Mouse (Mus musculus): ENCODE results near the gene Fxyd3. TPM values are rescaled to one million over a fixed set of nuclear protein-coding genes. Genes with fewer than 3 reads are reported as not detected.

The Fxyd3 gene
- polyA plus RNA-seq, 1 experiment from 2014 or later, result 0.66 TPM

GRCm38 (mm10) chr7:31088206-31088605 is 11.7 kb upstream of the Fxyd3 start:
- no peak for ATAC-seq (ENCODE audit: low FRiP score)

DNA sequence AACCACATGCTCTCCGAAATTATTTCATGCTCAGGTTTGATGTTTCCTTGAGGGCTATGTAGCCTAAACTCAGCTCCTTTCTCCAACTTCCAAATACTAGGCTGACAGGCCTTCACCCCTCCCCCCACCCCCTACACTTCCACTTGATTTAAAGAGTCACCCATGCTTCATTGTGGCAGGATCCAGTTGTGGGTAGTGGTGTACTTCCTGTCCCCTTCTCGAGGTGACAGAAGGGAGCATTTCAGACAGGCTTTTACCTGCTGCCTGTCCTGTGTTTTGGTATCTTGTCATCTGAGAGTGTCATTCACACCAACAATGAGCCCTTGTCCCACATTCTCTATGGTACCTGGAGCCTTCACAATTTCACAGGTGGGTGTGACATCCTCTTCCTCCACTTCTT is 10.8 kb upstream of the Fxyd3 start:
- 71% methylated on average over 2 of the region's 2 CpGs for WGBS
- H3K27me3 ChIP-seq (ENCODE audit: control insufficient read depth, insufficient read depth, low read length), result no peaks in the 10 kb centered on the region
- no peak overlapping the region for H3K4me2 ChIP-seq (replicated peaks)
- no peak overlapping the region for H3K4me3 ChIP-seq (replicated peaks; ENCODE audit: low read length)
- H3K9ac ChIP-seq, result no peak overlapping the region
- no peak for DNase-seq (ENCODE audit: low spot score)
- no peak overlapping the region for H3K27ac ChIP-seq
- no peaks in the 10 kb centered on the region for H3K36me3 ChIP-seq (replicated peaks; ENCODE audit: control insufficient read depth, insufficient read depth)
- H3K9me3 ChIP-seq (ENCODE audit: control insufficient read depth, low read length), result no peaks in the 10 kb centered on the region
- H3K4me1 ChIP-seq (replicated peaks; ENCODE audit: control insufficient read depth, insufficient read depth, low read length), result 0 out of 2 replicates have a peak, but pooled peaks cover 4% of the 10 kb centered on the region
- ATAC-seq (ENCODE audit: low FRiP score), result no peak

More at GRCm38 (mm10) chr7:31088206-31088605, 11.7 kb upstream of the Fxyd3 start:
- H3K9me3 ChIP-seq (ENCODE audit: control insufficient read depth, low read length), result no peaks in the 10 kb centered on the region
- no peak overlapping the region for H3K27ac ChIP-seq
- H3K4me3 ChIP-seq (replicated peaks; ENCODE audit: low read length), result no peak overlapping the region
- no peak overlapping the region for H3K4me2 ChIP-seq (replicated peaks)
- WGBS, result 70% methylated on average over 3 of the region's 3 CpGs
- no peak for DNase-seq (ENCODE audit: low spot score)
- no peaks in the 10 kb centered on the region for H3K36me3 ChIP-seq (replicated peaks; ENCODE audit: control insufficient read depth, insufficient read depth)
- H3K9ac ChIP-seq, result no peak overlapping the region
- no peaks in the 10 kb centered on the region for H3K27me3 ChIP-seq (ENCODE audit: control insufficient read depth, insufficient read depth, low read length)
- 0 out of 2 replicates have a peak, but pooled peaks cover under 1% of the 10 kb centered on the region for H3K4me1 ChIP-seq (replicated peaks; ENCODE audit: control insufficient read depth, insufficient read depth, low read length)

- no peak overlapping the region for H3K27ac ChIP-seq
- no peaks in the 10 kb centered on the region for H3K27me3 ChIP-seq (ENCODE audit: control insufficient read depth, insufficient read depth, low read length)
- H3K4me2 ChIP-seq (replicated peaks), result no peak overlapping the region
- H3K4me3 ChIP-seq (replicated peaks; ENCODE audit: low read length), result no peak overlapping the region
- H3K4me1 ChIP-seq (replicated peaks; ENCODE audit: control insufficient read depth, insufficient read depth, low read length), result 0 out of 2 replicates have a peak, but pooled peaks cover 4% of the 10 kb centered on the region
- DNase-seq (ENCODE audit: low spot score), result no peak
- H3K9ac ChIP-seq, result no peak overlapping the region
- H3K36me3 ChIP-seq (replicated peaks; ENCODE audit: control insufficient read depth, insufficient read depth), result no peaks in the 10 kb centered on the region
- ATAC-seq (ENCODE audit: low FRiP score), result no peak
- no peaks in the 10 kb centered on the region for H3K9me3 ChIP-seq (ENCODE audit: control insufficient read depth, low read length)
- WGBS, result 95% methylated on average over 9 of the region's 9 CpGs
These were observed 9.8 kb upstream of the Fxyd3 start for GRCm38 (mm10) chr7:31086175-31086755.

DNA sequence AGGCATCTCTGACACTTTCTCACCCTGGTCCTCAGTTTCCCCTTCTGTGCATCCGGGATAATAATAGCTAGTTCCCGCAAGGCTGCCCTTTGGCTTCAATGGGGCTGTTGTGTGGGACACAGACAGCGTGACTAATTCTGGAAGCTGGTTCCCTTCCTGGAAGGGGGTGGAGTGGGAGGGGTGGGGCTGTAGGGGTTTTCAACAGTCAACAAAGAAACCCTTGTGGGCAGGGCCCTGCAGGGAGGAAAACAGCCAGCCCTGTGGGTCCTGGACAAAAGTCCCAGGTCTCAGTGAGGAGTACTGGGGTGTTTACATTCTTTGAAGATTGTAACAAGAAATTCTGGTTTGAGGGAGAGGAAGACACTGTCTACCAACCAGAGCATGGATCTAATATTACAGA is 8.7 kb upstream of the Fxyd3 start:
- Histone ChIP-seq H3K36me3 (replicated peaks; ENCODE audit: control insufficient read depth, insufficient read depth) (no peaks in the 10 kb centered on the region), H3K4me1 (replicated peaks; ENCODE audit: control insufficient read depth, insufficient read depth, low read length) (0 out of 2 replicates have a peak, but pooled peaks cover 4% of the 10 kb centered on the region), H3K4me2 (replicated peaks) (no peak overlapping the region), H3K4me3 (replicated peaks; ENCODE audit: low read length) (no peak overlapping the region), H3K27me3 (ENCODE audit: control insufficient read depth, insufficient read depth, low read length) (no peaks in the 10 kb centered on the region), H3K9ac (no peak overlapping the region), H3K9me3 (ENCODE audit: control insufficient read depth, low read length) (no peaks in the 10 kb centered on the region), H3K27ac (no peak overlapping the region)
- WGBS, result 0% methylated on average over 3 of the region's 3 CpGs
- ATAC-seq (ENCODE audit: low FRiP score) (no peak), DNase-seq (ENCODE audit: low spot score) (no peak)

GRCm38 (mm10) chr7:31084140-31084539 is 7.6 kb upstream of the Fxyd3 start:
- no peak for DNase-seq (ENCODE audit: low spot score)

DNA sequence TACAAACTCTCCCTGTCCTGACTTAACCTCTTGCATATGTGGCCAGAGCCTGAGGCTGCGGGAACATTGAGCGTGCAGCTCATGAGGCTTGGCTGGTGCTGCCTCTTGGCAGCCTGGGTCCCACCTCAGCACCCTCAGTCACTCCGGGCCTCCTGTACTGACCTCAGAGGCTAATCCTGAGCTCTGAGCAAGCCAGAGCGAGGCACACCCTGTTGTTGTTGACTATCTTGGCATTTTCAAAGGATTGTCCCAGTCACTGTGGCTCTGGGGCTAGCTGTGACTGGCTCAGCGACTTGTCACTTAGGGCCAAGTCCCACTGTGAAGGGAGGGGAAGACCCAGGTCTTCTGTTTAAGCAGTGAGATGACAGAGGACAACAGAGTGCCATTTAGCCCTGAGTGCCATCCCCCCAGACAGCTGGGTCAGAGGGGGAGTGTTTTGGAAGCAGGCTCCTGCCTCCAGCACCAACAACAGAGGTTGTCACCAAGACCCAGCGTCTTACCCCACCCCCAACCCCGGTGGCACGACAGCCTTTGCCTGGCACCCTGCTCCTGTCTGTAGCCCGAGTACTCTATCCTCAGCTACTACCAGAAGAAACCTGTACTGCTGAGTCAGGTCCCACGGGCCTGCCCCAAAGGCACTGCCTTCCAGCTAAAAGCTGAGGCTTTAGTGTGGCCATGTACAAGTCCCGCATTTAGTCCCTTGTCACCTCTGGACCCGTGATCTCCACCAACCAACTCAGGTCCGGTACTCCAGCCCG is 6.5 kb upstream of the Fxyd3 start:
- Histone ChIP-seq H3K4me3 (replicated peaks; ENCODE audit: low read length) (no peak overlapping the region), H3K27ac (no peak overlapping the region), H3K4me2 (replicated peaks) (no peak overlapping the region), H3K27me3 (ENCODE audit: control insufficient read depth, insufficient read depth, low read length) (no peaks in the 10 kb centered on the region), H3K9ac (no peak overlapping the region), H3K4me1 (replicated peaks; ENCODE audit: control insufficient read depth, insufficient read depth, low read length) (0 out of 2 replicates have a peak, but pooled peaks cover 4% of the 10 kb centered on the region), H3K36me3 (replicated peaks; ENCODE audit: control insufficient read depth, insufficient read depth) (no peaks in the 10 kb centered on the region), H3K9me3 (ENCODE audit: control insufficient read depth, low read length) (no peaks in the 10 kb centered on the region)
- WGBS, result 63% methylated on average over 14 of the region's 14 CpGs
- DNase-seq (ENCODE audit: low spot score) (no peak), ATAC-seq (ENCODE audit: low FRiP score) (no peak; the same call in 1 of the 2 replicates)

More at GRCm38 (mm10) chr7:31084140-31084539, 7.6 kb upstream of the Fxyd3 start:
- H3K4me3 ChIP-seq (replicated peaks; ENCODE audit: low read length), result no peak overlapping the region
- ATAC-seq (ENCODE audit: low FRiP score), result no peak
- no peaks in the 10 kb centered on the region for H3K36me3 ChIP-seq (replicated peaks; ENCODE audit: control insufficient read depth, insufficient read depth)
- no peak overlapping the region for H3K9ac ChIP-seq
- no peaks in the 10 kb centered on the region for H3K27me3 ChIP-seq (ENCODE audit: control insufficient read depth, insufficient read depth, low read length)
- no peaks in the 10 kb centered on the region for H3K9me3 ChIP-seq (ENCODE audit: control insufficient read depth, low read length)
- H3K27ac ChIP-seq, result no peak overlapping the region
- WGBS, result 53% methylated on average over 9 of the region's 9 CpGs
- no peak overlapping the region for H3K4me2 ChIP-seq (replicated peaks)
- H3K4me1 ChIP-seq (replicated peaks; ENCODE audit: control insufficient read depth, insufficient read depth, low read length), result 0 out of 2 replicates have a peak, but pooled peaks cover 4% of the 10 kb centered on the region

DNA sequence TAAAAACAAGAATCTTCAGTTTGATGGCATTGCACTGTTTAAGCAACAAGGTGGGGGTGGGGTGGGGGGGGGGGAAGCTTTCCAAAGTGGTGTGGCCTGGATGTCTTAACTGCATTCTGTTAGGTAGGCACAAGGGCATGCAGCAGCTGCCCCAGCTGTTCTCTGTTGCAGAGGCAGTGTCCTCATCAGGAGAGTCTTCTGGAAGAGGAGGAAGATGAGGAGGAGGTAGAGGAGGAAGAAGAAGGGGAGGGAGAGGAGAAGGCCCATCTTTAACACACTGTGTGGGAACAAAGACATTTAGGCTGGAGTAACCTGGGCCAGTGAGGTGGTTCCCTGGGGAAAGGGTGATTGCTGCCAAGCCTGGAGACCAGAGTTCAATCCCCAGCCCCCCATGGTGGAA is 5.6 kb upstream of the Fxyd3 start:
- DNase-seq (ENCODE audit: low spot score), result no peak
- Histone ChIP-seq H3K27me3 (ENCODE audit: control insufficient read depth, insufficient read depth, low read length) (no peaks in the 10 kb centered on the region), H3K36me3 (replicated peaks; ENCODE audit: control insufficient read depth, insufficient read depth) (no peaks in the 10 kb centered on the region), H3K4me2 (replicated peaks) (no peak overlapping the region), H3K4me3 (replicated peaks; ENCODE audit: low read length) (no peak overlapping the region), H3K27ac (no peak overlapping the region), H3K9me3 (ENCODE audit: control insufficient read depth, low read length) (no peaks in the 10 kb centered on the region), H3K4me1 (replicated peaks; ENCODE audit: control insufficient read depth, insufficient read depth, low read length) (0 out of 2 replicates have a peak, but pooled peaks cover 4% of the 10 kb centered on the region), H3K9ac (no peak overlapping the region)
- ATAC-seq (ENCODE audit: low FRiP score), result no peak

DNA sequence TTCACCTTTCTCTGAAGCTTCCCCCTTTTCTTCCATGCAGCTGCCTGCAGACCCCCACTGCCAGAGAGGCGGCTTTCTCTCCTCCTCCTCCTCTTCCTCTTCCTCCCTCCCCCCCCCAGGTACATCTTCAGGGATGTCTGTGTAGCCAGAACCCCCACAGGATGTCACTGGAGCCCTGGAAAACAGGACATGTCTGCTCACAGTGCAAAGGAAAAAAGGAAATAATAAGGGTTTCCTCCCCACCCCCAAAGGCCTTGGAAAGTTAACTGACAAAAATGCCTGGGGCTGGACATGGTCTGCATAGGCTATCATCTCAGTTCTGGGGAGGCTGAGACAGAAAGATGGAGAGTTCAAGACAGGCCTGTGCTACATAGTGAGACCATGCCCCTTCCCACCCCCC is 4.6 kb upstream of the Fxyd3 start:
- Histone ChIP-seq H3K4me1 (replicated peaks; ENCODE audit: control insufficient read depth, insufficient read depth, low read length) (0 out of 2 replicates have a peak, but pooled peaks cover 4% of the 10 kb centered on the region), H3K9ac (no peak overlapping the region), H3K27me3 (ENCODE audit: control insufficient read depth, insufficient read depth, low read length) (no peaks in the 10 kb centered on the region), H3K9me3 (ENCODE audit: control insufficient read depth, low read length) (no peaks in the 10 kb centered on the region), H3K4me3 (replicated peaks; ENCODE audit: low read length) (no peak overlapping the region), H3K27ac (no peak overlapping the region), H3K36me3 (replicated peaks; ENCODE audit: control insufficient read depth, insufficient read depth) (no peaks in the 10 kb centered on the region), H3K4me2 (replicated peaks) (no peak overlapping the region)
- no peak for DNase-seq (ENCODE audit: low spot score)
- ATAC-seq (ENCODE audit: low FRiP score), result no peak
- 56% methylated on average over 1 of the region's 1 CpGs for WGBS

DNA sequence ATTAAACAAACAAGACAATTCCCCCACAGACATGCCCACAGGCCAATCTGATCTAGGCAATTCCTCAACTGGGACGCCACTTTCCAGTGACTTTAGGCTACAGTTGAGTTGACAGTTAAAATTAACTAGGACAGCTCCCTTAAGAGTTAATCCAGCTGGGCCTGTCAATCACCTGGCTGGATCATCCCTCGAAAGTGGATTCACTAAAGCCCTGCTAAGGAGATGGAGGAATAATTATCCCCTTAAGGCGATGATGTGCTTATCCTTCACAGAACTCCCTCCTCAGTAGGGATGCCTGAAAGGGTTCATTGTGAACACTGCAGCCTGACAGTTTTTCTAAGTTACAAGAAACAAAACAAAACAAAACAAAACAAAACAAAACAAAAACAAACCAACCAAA is 4.1 kb upstream of the Fxyd3 start:
- Histone ChIP-seq H3K4me3 (replicated peaks; ENCODE audit: low read length) (no peak overlapping the region), H3K27me3 (ENCODE audit: control insufficient read depth, insufficient read depth, low read length) (no peaks in the 10 kb centered on the region), H3K9ac (no peak overlapping the region), H3K36me3 (replicated peaks; ENCODE audit: control insufficient read depth, insufficient read depth) (no peaks in the 10 kb centered on the region), H3K27ac (no peak overlapping the region), H3K9me3 (ENCODE audit: control insufficient read depth, low read length) (no peaks in the 10 kb centered on the region), H3K4me1 (replicated peaks; ENCODE audit: control insufficient read depth, insufficient read depth, low read length) (0 out of 2 replicates have a peak, but pooled peaks cover 4% of the 10 kb centered on the region), H3K4me2 (replicated peaks) (no peak overlapping the region)
- 38% methylated on average over 3 of the region's 3 CpGs for WGBS
- DNase-seq (ENCODE audit: low spot score) (no peak), ATAC-seq (ENCODE audit: low FRiP score) (no peak)

All from hindbrain, embryonic 14.5 days (tissue).